Mouse (Mus musculus) lung, embryonic 14.5 days (tissue): ENCODE measurements around the gene Ptges3l. TPM values are rescaled to one million over a fixed set of nuclear protein-coding genes. Genes with fewer than 3 reads are reported as not detected.
"Not testable (repeated sequence)": the region's sequence is repeated elsewhere in the genome, so short reads cannot be mapped to it uniquely, and the experiment has no call there.

Experiments
- ATAC-seq: fragments of 200-750 bp; cut with Nextera tagmentation; 2 replicates; pipeline ENCODE4 v1.8.0; 2017; ENCODE audit warnings: mild to moderate bottlenecking, moderate TSS enrichment, moderate library complexity; ENCODE audit not compliant: insufficient read depth
- DNase-seq: peaks from one replicate; pipeline ENCODE4 v3.0.0-alpha.2; 2015
- H3K27ac ChIP-seq: fragments of 300-500 bp; sonication (generic); 2 replicates; pipeline ENCODE4 v1.5.1; 2014; ENCODE audit warnings: low read depth, mild to moderate bottlenecking, moderate library complexity
- H3K27me3 ChIP-seq: fragments of 300-500 bp; sonication (generic); 2 replicates; pipeline ENCODE4 v1.6.1; 2014; ENCODE audit warnings: low read length, control low read depth; ENCODE audit not compliant: insufficient read depth
- H3K36me3 ChIP-seq: fragments of 300-500 bp; sonication (generic); 2 replicates; pipeline ENCODE4 v1.6.1; 2014; ENCODE audit warnings: control low read depth; ENCODE audit not compliant: insufficient read depth
- H3K4me1 ChIP-seq: fragments of 300-500 bp; sonication (generic); 2 replicates; pipeline ENCODE4 v1.6.1; 2014; ENCODE audit warnings: antibody characterized with exemption, control low read depth; ENCODE audit not compliant: insufficient read depth
- H3K4me2 ChIP-seq: fragments of 300-500 bp; sonication (generic); 2 replicates; pipeline ENCODE4 v1.6.1; 2014; ENCODE audit warnings: mild to moderate bottlenecking
- H3K4me3 ChIP-seq: fragments of 300-500 bp; sonication (generic); 2 replicates; pipeline ENCODE4 v1.5.1; 2014; ENCODE audit warnings: low read depth, low read length
- H3K9ac ChIP-seq: fragments of 300-500 bp; sonication (generic); 2 replicates; pipeline ENCODE4 v1.6.1; 2014
- H3K9me3 ChIP-seq: fragments of 300-500 bp; sonication (generic); 2 replicates; pipeline ENCODE4 v1.6.1; 2016; ENCODE audit warnings: low read depth, low read length, control low read depth
- CTCF ChIP-seq: IDR thresholded peaks from 2 replicates; pipeline ENCODE4 v1.5.1; 2016; ENCODE audit warnings: antibody characterized with exemption, low read depth
- WGBS: fragments of 180-500 bp; shearing (Covaris S2); extraction: QIAGEN DNeasy Blood & Tissue Kit; methylation state at CpG from one replicate; pipeline ENCODE4 v1.1.7; 2014; 5-methylcytosine and 5-hydroxymethylcytosine counted together
- polyA plus RNA-seq: library from polyadenylated mRNA; unstranded; fragments of >200 nt; fragmentation: Nextera tagmentation; extraction: Ambion mirVana; gene quantifications from 2 replicates; pipeline ENCODE4 v1.2.1, GENCODE M21; 2014

Ptges3l gene
- polyA plus RNA-seq: 9.3 and 11.5 TPM in 2 replicates

DNA sequence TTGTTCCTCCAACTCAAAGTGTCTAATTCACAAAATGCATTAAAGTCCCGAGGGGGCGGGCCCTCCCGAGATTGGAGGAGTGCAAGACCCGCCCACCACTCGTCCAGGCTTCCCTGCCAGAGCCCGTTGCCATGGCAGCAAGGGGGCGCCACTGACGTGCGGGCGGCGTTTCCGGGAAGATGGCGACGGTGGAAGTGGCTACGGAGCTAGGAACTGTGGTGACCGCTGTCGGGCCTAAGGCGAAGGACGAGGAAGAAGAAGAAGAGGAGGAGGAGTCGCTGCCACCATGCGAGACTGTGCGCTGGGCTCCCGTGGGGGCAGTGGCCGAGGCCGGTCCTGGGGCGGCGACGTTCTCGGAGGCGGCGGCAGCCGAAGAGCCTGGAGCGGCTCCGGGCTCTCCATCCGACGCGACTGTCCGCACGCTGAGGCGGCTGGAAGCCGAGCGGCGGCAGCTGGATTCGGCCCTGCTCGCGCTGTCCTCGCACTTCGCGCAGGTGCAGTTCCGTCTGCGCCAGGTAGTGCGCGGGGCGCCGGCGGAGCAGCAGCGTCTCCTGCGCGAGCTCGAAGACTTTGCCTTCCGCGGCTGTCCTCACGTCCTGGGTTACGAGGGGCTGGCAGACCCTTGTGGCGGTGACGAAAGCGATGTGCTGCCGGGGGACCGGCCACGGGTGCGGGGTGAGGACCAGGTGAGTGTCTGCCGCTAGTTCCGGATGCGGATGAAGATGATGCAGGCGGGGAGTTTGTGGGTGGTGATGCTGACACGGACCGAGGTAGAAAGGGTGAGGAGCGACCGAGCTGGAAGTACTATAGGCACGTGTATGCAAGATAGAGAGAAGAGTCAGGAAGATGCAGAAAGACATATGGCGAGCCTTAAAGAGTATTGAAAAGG is at the start of gene Ptges3l, which contains the start of gene Rundc1:
Gene Ptges3l, minus strand, starts transcription at position 409 of the 889 bp plus-strand sequence.
Gene Rundc1, plus strand, starts transcription at position 161 of the 889 bp plus-strand sequence.
- Histone ChIP-seq H3K4me1 (peaks cover 14% of the 10 kb centered on the region), H3K27me3 (no peaks in the 10 kb centered on the region), H3K9ac (peak within 1 kb of the TSS; percentile 78), H3K4me3 (peak within 1 kb of the TSS; percentile 94), H3K4me2 (peak within 1 kb of the TSS; percentile 92), H3K9me3 (no peaks in the 10 kb centered on the region), H3K36me3 (peaks cover 12% of the 10 kb centered on the region), H3K27ac (peak within 1 kb of the TSS; percentile 89)
- ATAC-seq (peak; percentile 95), DNase-seq (peak; percentile 99)
- TF ChIP-seq CTCF: peak; percentile 65
- under 1% methylated on average over 80 of the region's 81 CpGs for WGBS

DNA sequence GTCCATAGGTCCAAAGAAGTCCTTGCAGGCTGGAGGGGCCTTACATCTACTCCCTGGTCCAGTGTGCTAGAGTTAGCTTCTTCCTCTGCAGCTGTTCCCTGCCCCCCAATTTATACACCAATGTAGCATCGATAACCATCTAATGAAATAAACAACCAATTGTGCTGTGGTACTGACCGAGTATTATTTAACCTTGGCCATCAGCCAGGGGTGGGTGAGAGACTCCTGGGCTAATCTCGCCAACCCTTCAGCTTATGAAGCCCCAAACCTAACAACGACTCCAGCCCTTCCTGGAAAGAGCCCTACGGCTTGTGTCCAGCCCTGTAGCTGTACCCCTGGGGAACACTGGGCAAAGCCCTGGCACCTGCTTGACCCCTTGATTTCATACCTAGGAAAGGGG is 49.2 kb upstream of the Ptges3l start:
- WGBS: 62% methylated on average over 5 of the region's 5 CpGs
- Histone ChIP-seq H3K27ac (no peak overlapping the region), H3K36me3 (no peaks in the 10 kb centered on the region), H3K9me3 (no peaks in the 10 kb centered on the region), H3K4me1 (no peaks in the 10 kb centered on the region), H3K4me2 (no peak overlapping the region), H3K27me3 (no peaks in the 10 kb centered on the region), H3K9ac (no peak overlapping the region), H3K4me3 (no peak overlapping the region)
- no peak for ATAC-seq
- no peak for DNase-seq
- TF ChIP-seq CTCF: no peak

DNA sequence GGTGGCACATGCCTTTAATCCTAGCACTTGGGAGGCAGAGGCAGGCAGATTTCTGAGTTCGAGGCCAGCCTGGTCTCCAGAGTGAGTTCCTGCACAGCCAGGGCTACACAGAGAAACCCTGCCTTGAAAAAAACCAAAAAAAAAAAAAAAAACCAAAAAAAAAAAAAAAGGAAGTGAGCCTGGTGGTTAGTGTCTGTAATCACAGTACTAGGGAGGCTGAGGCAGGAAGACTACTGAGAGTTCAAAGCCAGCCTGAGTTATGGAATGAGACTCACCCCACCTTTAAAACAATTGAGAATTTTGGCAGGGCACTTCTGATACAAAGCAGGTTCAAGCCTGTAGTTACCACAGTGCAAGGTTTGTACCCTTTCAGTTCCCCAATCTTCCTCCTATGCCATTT is 48.6 kb upstream of the Ptges3l start:
- 62% methylated on average over 1 of the region's 1 CpGs for WGBS
- H3K4me2 ChIP-seq, H3K27ac ChIP-seq, H3K4me1 ChIP-seq, H3K27me3 ChIP-seq, H3K9ac ChIP-seq, H3K9me3 ChIP-seq, DNase-seq, ATAC-seq, H3K36me3 ChIP-seq, H3K4me3 ChIP-seq: not testable (repeated sequence)

DNA sequence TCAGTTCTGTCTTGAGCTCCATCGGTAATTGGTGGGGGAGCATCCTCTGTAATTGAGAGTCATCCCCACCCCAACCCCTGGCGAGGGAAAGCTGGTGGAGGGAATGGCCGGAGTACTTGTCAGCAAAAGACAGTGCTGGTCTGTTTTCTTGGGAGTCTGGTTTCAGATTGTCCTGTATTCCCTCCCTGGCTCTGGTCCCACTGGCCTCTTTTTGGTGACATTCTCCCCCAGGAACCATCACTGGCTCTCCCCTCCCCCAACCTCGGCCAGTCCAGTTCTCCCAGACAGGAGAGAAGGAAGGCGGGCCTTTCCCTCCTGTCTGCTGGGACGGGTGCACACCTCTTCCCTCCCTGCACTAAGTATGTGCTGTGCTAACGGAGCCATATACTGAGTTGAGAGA is 47.2 kb upstream of the Ptges3l start:
- no peak for DNase-seq
- 37% methylated on average over 7 of the region's 7 CpGs for whole genome bisulfite sequencing

DNA sequence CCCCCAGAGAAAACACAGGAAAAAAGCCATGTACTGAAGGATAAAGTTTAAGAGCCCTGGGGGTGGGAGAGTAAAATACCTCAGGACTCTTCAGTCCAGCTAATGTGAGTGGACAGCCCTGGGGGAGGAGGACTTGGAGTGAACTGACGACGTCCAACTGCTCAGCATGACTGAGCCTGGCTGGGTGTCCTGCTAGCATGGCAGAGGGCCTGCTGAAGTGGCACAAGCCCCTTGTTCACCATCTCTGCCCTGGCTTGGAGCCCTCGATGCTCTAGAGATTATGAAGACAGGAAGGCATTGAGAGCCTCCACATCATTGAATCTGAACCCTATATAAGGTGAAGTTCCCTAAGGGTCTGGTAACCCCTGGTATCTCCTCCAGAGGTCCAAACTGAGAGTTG is 46.8 kb upstream of the Ptges3l start:
- Histone ChIP-seq H3K27ac (no peak overlapping the region), H3K4me2 (no peak overlapping the region), H3K9me3 (no peaks in the 10 kb centered on the region), H3K36me3 (no peaks in the 10 kb centered on the region), H3K4me1 (no peaks in the 10 kb centered on the region), H3K4me3 (no peak overlapping the region), H3K9ac (no peak overlapping the region), H3K27me3 (no peaks in the 10 kb centered on the region)
- no peak for DNase-seq
- no peak for ATAC-seq
- WGBS: 47% methylated on average over 3 of the region's 3 CpGs
- no peak for TF ChIP-seq CTCF

More for the DNA sequence above, 47.2 kb upstream of the Ptges3l start:
- Histone ChIP-seq H3K27me3 (no peaks in the 10 kb centered on the region), H3K9me3 (no peaks in the 10 kb centered on the region), H3K9ac (no peak overlapping the region), H3K4me1 (no peaks in the 10 kb centered on the region), H3K36me3 (no peaks in the 10 kb centered on the region), H3K4me3 (no peak overlapping the region), H3K4me2 (no peak overlapping the region), H3K27ac (no peak overlapping the region)
- ATAC-seq: no peak
- TF ChIP-seq CTCF: no peak

DNA sequence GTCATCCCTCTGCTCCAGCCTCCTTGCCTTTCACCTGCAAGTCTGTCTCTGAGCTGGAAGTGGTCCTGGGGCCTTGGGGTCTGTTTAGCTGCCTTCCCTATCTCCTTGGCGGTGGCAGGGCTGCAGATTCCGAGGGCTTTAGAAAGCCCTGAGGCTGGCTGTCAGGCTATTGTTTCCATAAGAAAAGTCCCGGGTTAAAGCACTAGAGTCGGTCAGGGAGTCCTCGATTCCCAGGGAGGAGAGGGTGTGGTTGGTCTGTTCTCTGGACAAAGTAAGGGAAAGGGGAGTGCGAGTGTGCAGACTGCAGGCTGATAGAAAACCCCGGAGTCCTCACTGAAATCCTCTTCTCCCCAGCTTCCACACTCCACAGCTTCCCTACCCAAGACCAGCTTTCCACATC is 45.1 kb upstream of the Ptges3l start:
- 49% methylated on average over 7 of the region's 7 CpGs for WGBS
- Histone ChIP-seq H3K4me2 (no peak overlapping the region), H3K9me3 (no peaks in the 10 kb centered on the region), H3K4me3 (no peak overlapping the region), H3K9ac (no peak overlapping the region), H3K36me3 (no peaks in the 10 kb centered on the region), H3K27me3 (no peaks in the 10 kb centered on the region), H3K27ac (no peak overlapping the region), H3K4me1 (no peaks in the 10 kb centered on the region)
- TF ChIP-seq CTCF: no peak
- ATAC-seq: no peak
- DNase-seq: no peak

DNA sequence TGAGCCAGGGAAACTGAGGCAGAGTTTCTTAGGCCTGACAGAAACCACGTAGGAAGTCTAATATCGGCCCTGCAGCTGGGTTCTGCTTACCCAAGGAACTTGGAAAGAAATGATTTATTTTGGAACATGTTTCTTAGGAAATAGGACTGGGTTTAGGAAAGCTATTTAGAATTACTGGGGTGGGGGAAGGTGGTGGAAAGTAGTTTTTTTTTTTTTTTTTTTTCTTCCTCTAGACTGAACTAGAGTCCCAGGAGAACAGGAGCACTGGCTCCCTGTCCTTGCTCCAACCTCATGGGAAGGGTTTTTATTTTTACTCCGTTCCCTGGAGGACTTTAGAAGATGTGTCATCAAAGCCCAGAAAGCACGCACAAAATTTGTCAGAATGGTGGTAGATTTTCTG is 44.0 kb upstream of the Ptges3l start:
- no peak for TF ChIP-seq CTCF
- 59% methylated on average over 4 of the region's 4 CpGs for WGBS

More for the DNA sequence above, 44.0 kb upstream of the Ptges3l start:
- Histone ChIP-seq H3K9me3 (no peaks in the 10 kb centered on the region), H3K4me1 (no peaks in the 10 kb centered on the region), H3K4me3 (peak overlapping the region; percentile 77), H3K36me3 (no peaks in the 10 kb centered on the region), H3K9ac (no peak overlapping the region), H3K27ac (no peak overlapping the region), H3K27me3 (no peaks in the 10 kb centered on the region), H3K4me2 (peak overlapping the region; percentile 98)
- ATAC-seq (no peak), DNase-seq (no peak)
